Mouse (Mus musculus): Measurements from ENCODE around the gene Btg4.

GRCm38 (mm10) chr9:51163989-51164388 is 103.3 kb downstream of the Btg4 start:
- TF ChIP-seq MEF2A (IDR thresholded peaks at IDR 0.05; ENCODE audit: extremely low read depth, insufficient replicate concordance, low read depth, low read length, poor library complexity, severe bottlenecking), result no peak
- TF ChIP-seq BHLHE40 (IDR thresholded peaks at IDR 0.05; ENCODE audit: borderline replicate concordance, low read depth, low read length), result no peak

Data from MEL (cell line).